Mouse (Mus musculus): ENCODE measurements around the gene Catsperd. TPM values are rescaled to one million over a fixed set of nuclear protein-coding genes. Genes with fewer than 3 reads are reported as not detected.

The Catsperd gene
- total and polyA plus RNA-seq, 2 experiments from 2014 or later = 0.99 to 1.5 TPM

DNA sequence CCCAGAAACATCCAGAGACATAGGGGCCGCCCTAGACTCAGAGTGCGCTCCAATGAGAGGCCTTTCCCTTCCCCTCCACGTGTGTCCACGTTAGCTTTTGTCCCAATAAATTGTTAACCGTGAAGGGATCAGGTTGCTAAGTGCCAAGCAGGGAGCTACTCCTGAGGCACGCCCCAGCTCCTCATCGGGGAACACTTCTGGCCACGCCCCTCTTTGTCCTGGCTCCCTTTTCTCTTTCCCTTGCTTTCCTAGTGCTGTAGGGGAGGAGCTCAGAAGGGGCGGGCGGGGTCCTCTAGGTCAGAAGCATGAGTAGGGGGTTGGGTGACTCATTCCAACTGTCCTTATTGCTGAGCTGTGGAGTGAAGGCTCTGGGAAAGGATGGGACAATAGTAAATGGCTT lies 36.4 kb downstream of the Catsperd start:
- H3K27ac ChIP-seq (ENCODE audit: low read depth, low read length) = no peak overlapping the region
- no peaks in the 10 kb centered on the region for H3K36me3 ChIP-seq (ENCODE audit: insufficient read depth, low read length)
- no peaks in the 10 kb centered on the region for H3K4me1 ChIP-seq (ENCODE audit: insufficient read depth, low read length)
- no peak for TF ChIP-seq CTCF (IDR thresholded peaks at IDR 0.05)
- H3K4me2 ChIP-seq (ENCODE audit: low read depth, low read length, poor library complexity, severe bottlenecking) = no peak overlapping the region
- DNase-seq (ENCODE audit: low spot score) (no peak), ATAC-seq (ENCODE audit: low FRiP score) (no peak)
- H3K27me3 ChIP-seq (ENCODE audit: insufficient read depth, low read length) = no peaks in the 10 kb centered on the region
- no peaks in the 10 kb centered on the region for H3K9me3 ChIP-seq (ENCODE audit: low read length)
- no peak overlapping the region for H3K9ac ChIP-seq (replicated peaks; ENCODE audit: low read length, poor library complexity, severe bottlenecking)
- WGBS = 6% methylated on average over 10 of the region's 10 CpGs
- H3K4me3 ChIP-seq (ENCODE audit: low read depth, low read length) = no peak overlapping the region

DNA sequence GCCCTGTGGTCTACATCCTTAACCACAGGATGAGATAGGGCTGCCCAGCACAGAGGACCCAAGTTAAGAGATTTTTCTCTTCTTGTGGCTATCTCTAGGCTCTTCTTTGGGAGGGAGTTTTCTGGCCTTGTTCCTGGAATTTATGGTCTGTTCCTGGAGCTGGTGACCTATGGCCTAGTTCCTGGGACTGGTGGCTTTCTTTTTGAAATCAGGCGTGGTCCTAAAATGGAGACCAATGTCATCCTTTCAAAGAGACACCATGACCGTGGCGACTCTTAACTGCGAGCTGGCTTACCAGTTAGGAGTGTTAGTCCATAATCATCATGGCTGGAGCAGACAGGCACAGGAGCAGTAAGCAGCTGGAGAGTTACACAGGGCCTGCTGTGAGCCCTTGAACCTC lies 38.4 kb downstream of the Catsperd start:
- Histone ChIP-seq H3K4me2 (ENCODE audit: low read depth, low read length, poor library complexity, severe bottlenecking) (no peak overlapping the region), H3K9ac (replicated peaks; ENCODE audit: low read length, poor library complexity, severe bottlenecking) (no peak overlapping the region), H3K4me3 (ENCODE audit: low read depth, low read length) (no peak overlapping the region), H3K27me3 (ENCODE audit: insufficient read depth, low read length) (no peaks in the 10 kb centered on the region), H3K4me1 (ENCODE audit: insufficient read depth, low read length) (no peaks in the 10 kb centered on the region), H3K36me3 (ENCODE audit: insufficient read depth, low read length) (no peaks in the 10 kb centered on the region), H3K27ac (ENCODE audit: low read depth, low read length) (no peak overlapping the region), H3K9me3 (ENCODE audit: low read length) (no peaks in the 10 kb centered on the region)
- ATAC-seq (ENCODE audit: low FRiP score) = no peak
- 88% methylated on average over 4 of the region's 4 CpGs for WGBS
- DNase-seq (ENCODE audit: low spot score) = no peak
- TF ChIP-seq CTCF (IDR thresholded peaks at IDR 0.05) = no peak

DNA sequence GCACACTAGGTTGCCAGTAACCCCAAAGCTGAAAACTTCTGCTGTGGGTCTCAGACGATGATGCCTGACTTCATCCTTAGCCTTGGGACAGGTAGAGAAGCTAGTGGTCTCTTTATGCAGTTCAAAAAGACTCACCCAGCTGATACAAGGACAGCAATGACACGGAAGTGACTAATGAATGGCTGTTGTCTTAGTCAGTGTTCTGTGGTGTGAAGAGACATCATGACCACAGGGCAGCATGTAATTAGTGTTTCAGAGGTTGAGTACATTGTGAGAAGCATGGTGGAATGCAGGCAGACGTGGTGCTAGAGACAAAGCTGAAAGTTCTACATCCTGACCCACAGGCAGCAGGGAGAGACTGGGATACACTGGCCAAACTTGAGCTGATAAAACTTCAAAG lies 39.6 kb downstream of the Catsperd start:
- WGBS = 80% methylated on average over 3 of the region's 3 CpGs
- ATAC-seq (ENCODE audit: low FRiP score) = no peak

DNA sequence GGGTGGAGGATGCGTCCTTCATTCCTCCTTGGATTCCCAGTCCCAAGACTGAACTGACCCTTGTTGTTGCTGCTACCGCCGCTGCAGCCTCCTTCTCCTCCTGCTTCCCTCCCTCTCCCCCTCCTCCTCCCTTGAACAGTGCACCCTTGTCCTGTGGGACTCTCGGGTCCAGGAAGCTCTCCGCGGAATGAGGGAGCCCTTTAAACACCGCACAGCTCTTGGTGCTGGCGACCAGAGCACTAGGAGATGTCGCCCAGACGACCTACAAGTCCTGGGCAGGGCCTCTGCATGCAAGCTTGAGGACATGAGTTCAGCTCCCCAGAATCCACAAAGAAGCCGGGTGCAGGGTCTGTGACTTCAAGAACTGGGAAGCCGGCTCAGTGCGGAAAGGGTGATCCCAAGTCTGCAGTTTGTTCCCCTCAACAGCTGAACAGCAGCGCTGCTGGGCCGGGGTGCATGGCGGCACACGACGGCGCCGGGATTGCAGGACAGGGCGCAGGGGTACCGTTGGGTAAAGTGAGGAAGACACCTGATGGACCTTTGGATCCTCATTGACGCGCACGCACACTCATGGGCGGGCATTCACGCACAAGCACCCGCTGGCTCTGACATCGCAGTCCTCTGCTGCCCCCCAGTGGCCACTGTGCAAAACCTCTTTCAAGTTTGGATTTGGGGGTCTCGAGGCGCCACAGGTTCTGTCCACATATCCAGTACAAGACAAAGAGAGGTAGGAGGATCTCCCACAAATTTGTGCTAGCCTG lies 40.6 kb downstream of the Catsperd start:
- H3K27me3 ChIP-seq (ENCODE audit: insufficient read depth, low read length) = no peaks in the 10 kb centered on the region
- DNase-seq (ENCODE audit: low spot score) = peak; percentile 91
- H3K4me3 ChIP-seq (ENCODE audit: low read depth, low read length) = peak overlapping the region; percentile 31
- peak; percentile 11; the same call in 1 of the 2 replicates for ATAC-seq (ENCODE audit: low FRiP score)
- WGBS = 4% methylated on average over 31 of the region's 31 CpGs
- TF ChIP-seq CTCF (IDR thresholded peaks at IDR 0.05) = peak; percentile 96
- H3K27ac ChIP-seq (ENCODE audit: low read depth, low read length) = no peak overlapping the region
- peak overlapping the region; percentile 9; the same call in 1 of the 2 replicates for H3K9ac ChIP-seq (replicated peaks; ENCODE audit: low read length, poor library complexity, severe bottlenecking)
- H3K9me3 ChIP-seq (ENCODE audit: low read length) = no peaks in the 10 kb centered on the region
- no peaks in the 10 kb centered on the region for H3K36me3 ChIP-seq (ENCODE audit: insufficient read depth, low read length)
- no peaks in the 10 kb centered on the region for H3K4me1 ChIP-seq (ENCODE audit: insufficient read depth, low read length)
- H3K4me2 ChIP-seq (ENCODE audit: low read depth, low read length, poor library complexity, severe bottlenecking) = peak overlapping the region; percentile 59

More for the DNA sequence above, 39.6 kb downstream of the Catsperd start:
- Histone ChIP-seq H3K27ac (ENCODE audit: low read depth, low read length) (no peak overlapping the region), H3K9me3 (ENCODE audit: low read length) (no peaks in the 10 kb centered on the region), H3K4me1 (ENCODE audit: insufficient read depth, low read length) (no peaks in the 10 kb centered on the region), H3K36me3 (ENCODE audit: insufficient read depth, low read length) (no peaks in the 10 kb centered on the region), H3K4me2 (ENCODE audit: low read depth, low read length, poor library complexity, severe bottlenecking) (no peak overlapping the region), H3K9ac (replicated peaks; ENCODE audit: low read length, poor library complexity, severe bottlenecking) (no peak overlapping the region), H3K27me3 (ENCODE audit: insufficient read depth, low read length) (no peaks in the 10 kb centered on the region), H3K4me3 (ENCODE audit: low read depth, low read length) (no peak overlapping the region)
- no peak for TF ChIP-seq CTCF (IDR thresholded peaks at IDR 0.05)
- no peak for DNase-seq (ENCODE audit: low spot score)

DNA sequence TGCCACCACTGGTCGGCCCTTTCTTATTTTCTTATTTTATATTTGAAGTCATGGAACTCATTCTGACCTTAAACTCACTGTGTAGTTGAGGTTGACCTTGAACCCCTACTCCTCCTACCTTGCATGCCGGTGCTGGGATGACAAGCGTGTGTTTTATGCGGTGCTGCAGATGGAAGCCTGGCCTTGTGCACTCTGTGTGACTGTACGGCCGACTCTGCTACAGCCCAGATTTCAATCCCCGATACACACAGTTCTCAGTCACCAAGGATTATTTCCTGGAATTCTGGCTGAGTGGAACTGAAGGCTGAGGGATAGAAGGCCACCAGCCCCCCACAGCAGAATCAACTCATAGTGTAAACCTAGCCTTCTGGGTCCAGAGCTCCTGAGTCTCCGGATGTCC lies 41.8 kb downstream of the Catsperd start:
- no peaks in the 10 kb centered on the region for H3K27me3 ChIP-seq (ENCODE audit: insufficient read depth, low read length)
- no peak for TF ChIP-seq CTCF (IDR thresholded peaks at IDR 0.05)
- no peak overlapping the region for H3K27ac ChIP-seq (ENCODE audit: low read depth, low read length)
- no peak overlapping the region for H3K9ac ChIP-seq (replicated peaks; ENCODE audit: low read length, poor library complexity, severe bottlenecking)
- H3K4me1 ChIP-seq (ENCODE audit: insufficient read depth, low read length) = peaks cover 3% of the 10 kb centered on the region; the same call in 1 of the 2 replicates
- DNase-seq (ENCODE audit: low spot score) (no peak), ATAC-seq (ENCODE audit: low FRiP score) (no peak)
- no peak overlapping the region for H3K4me3 ChIP-seq (ENCODE audit: low read depth, low read length)
- no peaks in the 10 kb centered on the region for H3K9me3 ChIP-seq (ENCODE audit: low read length)
- H3K4me2 ChIP-seq (ENCODE audit: low read depth, low read length, poor library complexity, severe bottlenecking) = no peak overlapping the region
- 82% methylated on average over 8 of the region's 8 CpGs for WGBS
- no peaks in the 10 kb centered on the region for H3K36me3 ChIP-seq (ENCODE audit: insufficient read depth, low read length)

DNA sequence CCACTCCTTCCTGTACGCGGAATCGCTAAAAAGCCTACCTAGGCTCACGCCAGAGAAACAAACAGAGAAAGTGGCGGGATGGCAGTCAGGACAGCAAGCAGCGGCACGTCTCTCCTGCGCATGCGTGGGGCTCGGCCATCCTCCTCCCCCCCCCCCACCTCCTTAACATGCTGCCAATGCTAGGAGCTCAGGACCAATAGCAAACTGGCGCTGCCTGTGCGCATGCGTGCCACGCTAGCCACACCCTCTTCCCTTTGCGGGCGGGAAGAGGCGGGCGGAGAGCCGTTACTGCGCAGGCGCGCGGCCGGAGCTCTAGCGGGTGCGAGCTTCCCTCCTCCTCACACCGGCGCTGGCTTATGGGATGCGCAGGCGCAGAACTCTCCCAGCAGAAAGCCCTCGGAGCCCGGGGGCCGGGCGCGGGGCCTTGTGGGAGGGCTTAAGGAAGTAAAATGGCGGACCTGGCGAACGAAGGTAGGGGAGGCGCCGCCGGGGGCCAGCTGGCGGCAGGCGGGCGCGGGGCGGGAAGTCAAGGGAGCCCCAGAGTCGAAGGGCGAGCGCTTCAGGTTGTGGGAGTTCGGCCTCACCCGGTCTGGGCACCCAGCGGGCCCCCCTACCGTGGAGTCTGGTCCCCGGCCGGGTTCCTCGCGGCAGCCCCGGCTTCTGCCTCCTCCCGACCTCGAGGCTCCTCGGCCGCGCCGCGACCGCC lies 45.2 kb downstream of the Catsperd start, which contains the start of gene Ranbp3:
Gene Ranbp3, plus strand, starts transcription at position 354 of the 706 bp plus-strand sequence.
- H3K4me1 ChIP-seq (ENCODE audit: insufficient read depth, low read length) = peaks cover 12% of the 10 kb centered on the region; the same call in 1 of the 2 replicates
- H3K27ac ChIP-seq (ENCODE audit: low read depth, low read length) = peak within 1 kb of the TSS; percentile 84
- H3K9ac ChIP-seq (replicated peaks; ENCODE audit: low read length, poor library complexity, severe bottlenecking) = peak within 1 kb of the TSS; percentile 96
- WGBS = 1% methylated on average over 47 of the region's 66 CpGs
- no peaks in the 10 kb centered on the region for H3K9me3 ChIP-seq (ENCODE audit: low read length)
- H3K4me2 ChIP-seq (ENCODE audit: low read depth, low read length, poor library complexity, severe bottlenecking) = peak within 1 kb of the TSS; percentile 56
- peak within 1 kb of the TSS; percentile 86 for H3K4me3 ChIP-seq (ENCODE audit: low read depth, low read length)
- no peak for TF ChIP-seq CTCF (IDR thresholded peaks at IDR 0.05)
- ATAC-seq (ENCODE audit: low FRiP score) = peak; percentile 90
- peaks cover 5% of the 10 kb centered on the region for H3K36me3 ChIP-seq (ENCODE audit: insufficient read depth, low read length)
- peak; percentile 99 for DNase-seq (ENCODE audit: low spot score)
- no peaks in the 10 kb centered on the region for H3K27me3 ChIP-seq (ENCODE audit: insufficient read depth, low read length)
